Mouse (Mus musculus) brain, embryonic 18.5 days (tissue): ENCODE results near the gene Far2.

ENCODE experiments used
- DNase-seq: peaks from one replicate; pipeline ENCODE4 v3.0.0-alpha.2; 2012; ENCODE audit warnings: low read depth, low spot score

The Far2 gene

GRCm38 (mm10) chr6:148046881-148047649, at the start of gene Far2:
Gene Far2 (plus strand): TSS chr6:148047259.
- DNase-seq: peak; percentile 30

- no peak for DNase-seq
Observed at GRCm38 (mm10) chr6:148000483-148000882, 46.6 kb upstream of the Far2 start.

GRCm38 (mm10) chr6:148001071-148001470, 46.0 kb upstream of the Far2 start:
- DNase-seq: no peak

GRCm38 (mm10) chr6:148006118-148006837, 40.8 kb upstream of the Far2 start:
- no peak for DNase-seq

GRCm38 (mm10) chr6:148040759-148041158, 6.3 kb upstream of the Far2 start:
- DNase-seq: no peak

- DNase-seq: no peak
Observed at GRCm38 (mm10) chr6:148047650-148047988, 560 bp downstream of the Far2 start.

- DNase-seq: no peak
Observed at GRCm38 (mm10) chr6:148063131-148063530, 16.1 kb downstream of the Far2 start.

- no peak for DNase-seq
Observed at GRCm38 (mm10) chr6:148066267-148066666, 19.2 kb downstream of the Far2 start.

- DNase-seq: no peak
Observed at GRCm38 (mm10) chr6:148068786-148069185, 21.7 kb downstream of the Far2 start.

GRCm38 (mm10) chr6:148073599-148073998, 26.5 kb downstream of the Far2 start:
- DNase-seq: no peak

GRCm38 (mm10) chr6:148074211-148074864, 27.3 kb downstream of the Far2 start:
- DNase-seq: no peak

- no peak for DNase-seq
Observed at GRCm38 (mm10) chr6:148083864-148084263, 36.8 kb downstream of the Far2 start.

GRCm38 (mm10) chr6:148084403-148084802, 37.3 kb downstream of the Far2 start:
- DNase-seq: no peak

GRCm38 (mm10) chr6:148097039-148097438, 50.0 kb downstream of the Far2 start:
- peak; percentile 16 for DNase-seq

GRCm38 (mm10) chr6:148101977-148102376, 54.9 kb downstream of the Far2 start:
- no peak for DNase-seq

GRCm38 (mm10) chr6:148102434-148102833, 55.4 kb downstream of the Far2 start:
- DNase-seq: no peak

GRCm38 (mm10) chr6:148104212-148104611, 57.2 kb downstream of the Far2 start:
- DNase-seq: no peak

- no peak for DNase-seq
Observed at GRCm38 (mm10) chr6:148105722-148106268, 58.7 kb downstream of the Far2 start.

GRCm38 (mm10) chr6:148108741-148109472, 61.8 kb downstream of the Far2 start:
- DNase-seq: no peak

GRCm38 (mm10) chr6:148110996-148111633, 64.1 kb downstream of the Far2 start:
- no peak for DNase-seq

GRCm38 (mm10) chr6:148116371-148116770, 69.3 kb downstream of the Far2 start:
- no peak for DNase-seq
